Mouse (Mus musculus) left cerebral cortex, postnatal 10 days (tissue): Measurements from ENCODE around the gene Carmil1. TPM values are rescaled to one million over a fixed set of nuclear protein-coding genes. Genes with fewer than 3 reads are reported as not detected.
A peak's percentile ranks its signal among the peaks of the same experiment; 100 is the strongest.

ENCODE experiments used
- DNase-seq, 2 experiments: peaks; one replicate each; pipeline ENCODE4 v3.0.0; 2021 to 2022; ENCODE audit warnings: low spot score in 2 of 2, mixed read lengths in 1 of 2; ENCODE audit errors: extremely low spot score in 1 of 2
- intact Hi-C: fragments of 180-260 bp; cut with DNase I; formaldehyde crosslinking; loops from one replicate; pipeline ENCODE4 v1.15.1; 2025
- total RNA-seq, 2 experiments: library from RNA; stranded (reverse); gene quantifications; 2 replicates each; pipeline ENCODE4 v1.2.3; 2021

Carmil1 gene
- total RNA-seq, 2 experiments from 2014 or later: 47.6 to 52.3 TPM

GRCm38 (mm10) chr13:24264760-24265159 is 15.8 kb downstream of the Carmil1 start:
- DNase-seq: no peak
- intact Hi-C loops: no loop called here

- no peak for DNase-seq
- intact Hi-C loops: no loop called here
Measured at GRCm38 (mm10) chr13:24263560-24263959, 17.0 kb downstream of the Carmil1 start.

- no peak for DNase-seq
- intact Hi-C loops: no loop called here
Measured at GRCm38 (mm10) chr13:24260751-24261591, 19.6 kb downstream of the Carmil1 start.

GRCm38 (mm10) chr13:24257809-24258208 is 22.8 kb downstream of the Carmil1 start:
- intact Hi-C loops: no loop called here
- DNase-seq: no peak

GRCm38 (mm10) chr13:24253989-24254388 is 26.6 kb downstream of the Carmil1 start:
- intact Hi-C loops: no loop called here
- peak; percentile 39 to 66 for DNase-seq

GRCm38 (mm10) chr13:24253551-24253950 is 27.0 kb downstream of the Carmil1 start:
- intact Hi-C loops: no loop called here
- DNase-seq: no peak

GRCm38 (mm10) chr13:24251236-24251635 is 29.4 kb downstream of the Carmil1 start:
- intact Hi-C loops: no loop called here
- no peak for DNase-seq

- intact Hi-C loops: no loop called here
- no peak for DNase-seq
Measured at GRCm38 (mm10) chr13:24247928-24248327, 32.7 kb downstream of the Carmil1 start.

GRCm38 (mm10) chr13:24247441-24247840 is 33.2 kb downstream of the Carmil1 start:
- DNase-seq: no peak
- intact Hi-C loops: no loop called here

- DNase-seq: no peak
Measured at GRCm38 (mm10) chr13:24246266-24246665, 34.3 kb downstream of the Carmil1 start.

GRCm38 (mm10) chr13:24244613-24245012 is 36.0 kb downstream of the Carmil1 start:
- intact Hi-C loops: no loop called here
- DNase-seq: no peak

More at GRCm38 (mm10) chr13:24246266-24246665, 34.3 kb downstream of the Carmil1 start:
- intact Hi-C loops: no loop called here

GRCm38 (mm10) chr13:24243964-24244363 is 36.6 kb downstream of the Carmil1 start:
- no peak for DNase-seq
- intact Hi-C loops: no loop called here

- DNase-seq: no peak
- intact Hi-C loops: no loop called here
Measured at GRCm38 (mm10) chr13:24242429-24243106, 38.0 kb downstream of the Carmil1 start.

- no peak for DNase-seq
- intact Hi-C loops: no loop called here
Measured at GRCm38 (mm10) chr13:24241201-24241600, 39.4 kb downstream of the Carmil1 start.

GRCm38 (mm10) chr13:24240430-24240829 is 40.2 kb downstream of the Carmil1 start:
- no peak for DNase-seq

GRCm38 (mm10) chr13:24238456-24239120 is 42.0 kb downstream of the Carmil1 start:
- intact Hi-C loops: no loop called here
- no peak for DNase-seq

More at GRCm38 (mm10) chr13:24240430-24240829, 40.2 kb downstream of the Carmil1 start:
- intact Hi-C loops: no loop called here

- intact Hi-C loops: no loop called here
- no peak for DNase-seq
Measured at GRCm38 (mm10) chr13:24236736-24237135, 43.9 kb downstream of the Carmil1 start.

- intact Hi-C loops: no loop called here
Measured at GRCm38 (mm10) chr13:24232750-24233149, 47.8 kb downstream of the Carmil1 start.

GRCm38 (mm10) chr13:24231746-24232483 is 48.7 kb downstream of the Carmil1 start:
- no peak for DNase-seq
- intact Hi-C loops: no loop called here

More at GRCm38 (mm10) chr13:24232750-24233149, 47.8 kb downstream of the Carmil1 start:
- DNase-seq: no peak
